Mouse (Mus musculus): ENCODE data around the gene Gm438. TPM values are rescaled to one million over a fixed set of nuclear protein-coding genes. Genes with fewer than 3 reads are reported as not detected.
"Not testable (repeated sequence)": the region's sequence is repeated elsewhere in the genome, so short reads cannot be mapped to it uniquely, and the experiment has no call there.

The Gm438 gene
- not detected in 2 replicates for polyA plus RNA-seq (2016; fragmentation: Nextera tagmentation; extraction: Ambion mirVana)

DNA sequence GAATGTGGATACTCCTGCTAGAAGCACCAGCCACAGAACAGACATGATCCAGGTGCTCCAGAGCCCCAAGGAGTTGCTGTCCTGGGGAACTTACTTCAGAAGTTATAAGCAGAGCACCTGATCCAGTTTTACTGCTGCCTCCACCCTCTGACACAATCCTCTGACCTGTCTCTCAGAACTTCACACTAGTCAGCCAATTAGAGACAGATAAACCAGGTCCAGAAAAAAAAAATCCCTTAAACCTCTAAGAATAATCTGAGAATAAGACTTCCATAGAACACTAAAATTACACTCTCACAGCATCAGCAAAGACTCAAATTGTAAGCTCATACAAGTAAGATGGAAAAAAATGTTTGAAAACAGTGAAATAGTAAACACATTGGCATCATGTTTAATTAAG is at the start of gene Gm438:
Gene Gm438, minus strand, starts transcription at position 101 of the 400 bp plus-strand sequence.
- H3K4me3 ChIP-seq = no peak within 1 kb of the TSS
- H3K36me3 ChIP-seq = no peaks in the 10 kb centered on the region
- no peaks in the 10 kb centered on the region for H3K4me1 ChIP-seq (replicated peaks)
- no peaks in the 10 kb centered on the region for H3K9me3 ChIP-seq
- H3K27me3 ChIP-seq (ENCODE audit: insufficient read depth, poor library complexity, severe bottlenecking) = no peaks in the 10 kb centered on the region
- DNase-seq (ENCODE audit: low spot score) = no peak
- no peak within 1 kb of the TSS for H3K27ac ChIP-seq

DNA sequence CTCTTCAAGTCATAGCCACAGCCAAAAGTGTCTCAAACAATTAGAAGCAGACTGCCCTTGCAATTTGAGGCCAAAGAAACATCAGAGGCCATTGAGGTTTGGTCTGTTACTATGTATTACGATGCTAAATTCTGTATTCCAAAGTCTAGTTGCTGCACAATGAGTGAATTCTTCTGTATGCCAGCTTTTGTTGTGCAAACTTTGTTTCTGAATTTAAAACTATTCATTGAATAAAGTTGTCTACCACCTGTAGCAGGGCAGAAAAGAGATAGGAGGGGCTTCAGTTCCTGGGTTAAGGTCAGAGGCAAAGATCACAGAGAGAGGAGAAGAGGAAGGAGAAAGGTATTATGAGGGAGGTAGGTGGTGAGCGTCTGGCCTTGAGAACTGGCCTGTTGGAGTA is 38.3 kb upstream of the Gm438 start:
- H3K4me1 ChIP-seq (replicated peaks) = no peaks in the 10 kb centered on the region
- no peak for DNase-seq (ENCODE audit: low spot score)
- WGBS = 71% methylated on average over 2 of the region's 2 CpGs
- H3K27me3 ChIP-seq (ENCODE audit: insufficient read depth, poor library complexity, severe bottlenecking) = no peaks in the 10 kb centered on the region
- no peaks in the 10 kb centered on the region for H3K36me3 ChIP-seq
- no peak overlapping the region for H3K27ac ChIP-seq
- H3K4me3 ChIP-seq = no peak overlapping the region
- H3K9me3 ChIP-seq = peaks cover 6% of the 10 kb centered on the region; the same call in 1 of the 2 replicates

DNA sequence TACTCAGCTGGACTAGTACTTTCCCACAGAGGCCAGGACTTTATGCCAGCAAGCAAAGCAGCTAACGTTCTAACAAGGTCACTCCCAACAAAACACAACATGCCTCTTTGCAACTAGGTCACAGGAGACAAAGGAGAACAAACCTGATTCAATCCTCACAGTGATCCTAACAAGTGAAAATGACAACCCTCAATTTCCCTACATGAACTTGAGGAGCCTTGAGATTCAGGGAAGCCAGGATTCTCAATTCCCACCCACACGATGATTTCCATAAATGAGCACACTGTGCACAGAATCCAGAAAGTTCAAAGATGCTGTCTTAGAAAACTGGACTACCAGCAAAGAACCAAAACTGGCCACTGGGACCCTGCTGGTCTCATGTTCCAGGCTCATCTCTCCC is 37.6 kb upstream of the Gm438 start:
- H3K27ac ChIP-seq = no peak overlapping the region
- H3K36me3 ChIP-seq = no peaks in the 10 kb centered on the region
- no peak overlapping the region for H3K4me3 ChIP-seq
- H3K27me3 ChIP-seq (ENCODE audit: insufficient read depth, poor library complexity, severe bottlenecking) = no peaks in the 10 kb centered on the region
- no peaks in the 10 kb centered on the region for H3K4me1 ChIP-seq (replicated peaks)
- DNase-seq (ENCODE audit: low spot score) = no peak
- 85% methylated on average over 2 of the region's 2 CpGs for WGBS
- peaks cover 6% of the 10 kb centered on the region; the same call in 1 of the 2 replicates for H3K9me3 ChIP-seq

DNA sequence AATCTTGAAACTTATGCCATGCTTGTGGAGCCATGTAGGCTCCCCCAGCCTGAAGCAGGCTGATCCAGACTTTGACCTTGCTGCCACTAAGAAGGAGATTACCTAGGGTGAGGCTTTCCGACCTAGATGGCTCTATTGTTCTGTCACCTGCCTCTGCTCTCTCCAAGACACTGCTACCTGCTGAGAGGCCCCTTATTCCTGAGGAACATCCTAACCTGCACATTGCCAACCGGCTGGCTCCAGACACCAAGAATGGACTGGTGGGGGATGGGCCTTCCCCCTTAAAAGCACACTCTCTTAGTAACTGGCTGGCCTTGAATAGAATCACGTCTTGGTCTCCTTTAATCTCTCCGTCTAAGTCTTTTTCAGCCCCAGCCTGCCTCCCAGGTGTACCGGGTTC is 20.8 kb upstream of the Gm438 start:
- H3K36me3 ChIP-seq; H3K4me3 ChIP-seq; H3K4me1 ChIP-seq (replicated peaks); H3K9me3 ChIP-seq; H3K27me3 ChIP-seq (ENCODE audit: insufficient read depth, poor library complexity, severe bottlenecking); DNase-seq (ENCODE audit: low spot score); H3K27ac ChIP-seq: not testable (repeated sequence)
- WGBS = 50% methylated on average over 5 of the region's 5 CpGs

DNA sequence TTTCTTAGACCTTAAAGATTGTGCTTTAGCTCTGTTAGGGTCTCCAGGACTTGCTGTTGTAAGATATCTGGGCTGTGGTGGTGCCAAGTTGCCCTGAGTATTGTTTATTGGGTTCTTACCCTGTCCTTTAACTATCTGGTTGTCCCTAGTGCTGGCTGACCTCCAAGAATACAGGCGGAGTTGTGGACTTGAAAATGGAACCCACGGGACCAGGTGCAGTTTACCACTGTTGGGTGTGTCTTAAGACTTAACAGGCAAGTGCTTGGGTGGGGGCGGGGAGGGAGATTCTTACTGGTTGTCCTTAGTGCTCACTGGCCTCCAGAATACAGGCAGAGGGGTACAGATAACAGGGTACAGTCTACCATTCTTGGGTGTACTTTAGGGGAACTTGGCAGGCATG is 17.2 kb upstream of the Gm438 start:
- Histone ChIP-seq H3K27me3 (ENCODE audit: insufficient read depth, poor library complexity, severe bottlenecking) (no peaks in the 10 kb centered on the region), H3K4me3 (no peak overlapping the region), H3K27ac (no peak overlapping the region), H3K36me3 (no peaks in the 10 kb centered on the region), H3K9me3 (no peaks in the 10 kb centered on the region), H3K4me1 (replicated peaks) (no peaks in the 10 kb centered on the region)
- 80% methylated on average over 3 of the region's 3 CpGs for WGBS
- DNase-seq (ENCODE audit: low spot score) = no peak

DNA sequence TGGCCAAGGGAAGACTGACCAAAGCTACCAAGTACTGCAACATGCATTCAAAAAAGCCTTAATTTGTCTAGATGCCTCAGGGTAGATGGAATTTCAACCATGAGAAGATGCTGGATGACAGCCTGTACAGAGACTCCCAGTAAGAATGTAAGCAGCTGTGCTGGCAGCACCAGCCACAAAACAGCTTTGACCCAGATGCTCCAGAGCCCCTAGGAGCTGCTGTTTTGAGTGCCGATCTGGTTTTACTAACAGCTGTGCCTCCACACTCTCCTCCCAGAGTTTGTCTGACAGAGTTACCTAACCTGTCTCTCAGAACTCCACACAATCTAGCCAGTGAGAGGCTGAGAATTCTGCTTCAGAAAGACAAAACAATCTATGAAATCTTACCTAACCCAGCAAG is 3.8 kb upstream of the Gm438 start:
- H3K27me3 ChIP-seq (ENCODE audit: insufficient read depth, poor library complexity, severe bottlenecking) = no peaks in the 10 kb centered on the region
- no peaks in the 10 kb centered on the region for H3K36me3 ChIP-seq
- DNase-seq (ENCODE audit: low spot score) = no peak
- no peaks in the 10 kb centered on the region for H3K9me3 ChIP-seq
- WGBS = 73% methylated on average over 1 of the region's 1 CpGs
- no peaks in the 10 kb centered on the region for H3K4me1 ChIP-seq (replicated peaks)
- H3K27ac ChIP-seq = no peak overlapping the region
- H3K4me3 ChIP-seq = no peak overlapping the region

DNA sequence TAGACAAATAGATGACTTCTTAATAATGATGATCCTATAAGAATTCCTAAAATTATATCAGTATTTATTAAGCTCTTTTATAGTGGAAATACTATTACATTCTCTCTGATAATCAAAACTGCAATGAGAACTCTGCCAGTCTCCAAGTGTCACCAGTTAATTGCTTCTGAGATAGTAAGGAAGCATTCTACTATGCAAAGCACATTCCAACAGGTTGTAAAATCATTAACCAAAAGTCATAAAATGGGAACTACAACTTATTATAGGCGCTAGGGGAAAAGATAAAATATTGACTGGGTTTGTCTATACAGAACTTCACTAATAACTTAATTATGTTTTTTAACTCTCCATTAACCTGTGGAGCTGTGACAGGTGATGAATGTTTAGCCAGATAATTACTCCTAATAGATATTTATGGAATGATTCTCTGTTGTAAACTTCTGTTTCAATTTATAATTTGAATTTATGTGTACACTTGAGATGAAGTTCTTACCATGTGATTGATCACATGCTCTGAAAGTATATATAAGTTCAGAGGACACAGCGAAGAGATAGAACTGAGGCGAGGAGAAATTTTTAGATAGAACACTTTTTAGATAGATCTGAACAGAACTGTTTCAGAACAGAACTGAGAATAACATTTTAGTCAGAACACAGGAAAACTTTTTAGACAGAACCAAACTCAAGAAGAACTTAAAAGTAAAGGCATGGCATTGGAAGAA is 3.7 kb downstream of the Gm438 start:
- 79% methylated on average over 3 of the region's 3 CpGs for WGBS
- Histone ChIP-seq H3K27ac (no peak overlapping the region), H3K4me3 (no peak overlapping the region), H3K36me3 (no peaks in the 10 kb centered on the region), H3K9me3 (no peaks in the 10 kb centered on the region), H3K27me3 (ENCODE audit: insufficient read depth, poor library complexity, severe bottlenecking) (no peaks in the 10 kb centered on the region), H3K4me1 (replicated peaks) (no peaks in the 10 kb centered on the region)
- DNase-seq (ENCODE audit: low spot score) = no peak

DNA sequence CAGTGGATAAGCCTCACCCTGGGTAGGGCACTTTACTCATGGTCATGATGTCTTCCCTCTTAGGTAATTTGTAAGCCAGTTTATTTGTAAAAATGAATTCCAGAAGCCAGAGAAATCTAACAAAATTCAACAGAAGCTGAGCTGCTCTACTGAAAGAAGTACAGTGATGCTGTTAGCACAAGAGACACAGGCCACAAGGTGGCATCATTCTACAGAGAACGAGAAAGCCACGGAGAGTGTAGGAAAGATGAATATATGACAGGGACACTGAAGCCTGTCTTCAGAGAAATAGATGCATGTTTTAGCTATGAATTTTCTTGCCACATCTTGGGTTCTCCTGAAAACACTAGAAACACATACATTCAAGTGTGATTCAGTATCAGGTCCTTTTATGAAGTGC is 20.7 kb downstream of the Gm438 start:
- WGBS = 44% methylated on average over 2 of the region's 2 CpGs
- DNase-seq (ENCODE audit: low spot score) = no peak

DNA sequence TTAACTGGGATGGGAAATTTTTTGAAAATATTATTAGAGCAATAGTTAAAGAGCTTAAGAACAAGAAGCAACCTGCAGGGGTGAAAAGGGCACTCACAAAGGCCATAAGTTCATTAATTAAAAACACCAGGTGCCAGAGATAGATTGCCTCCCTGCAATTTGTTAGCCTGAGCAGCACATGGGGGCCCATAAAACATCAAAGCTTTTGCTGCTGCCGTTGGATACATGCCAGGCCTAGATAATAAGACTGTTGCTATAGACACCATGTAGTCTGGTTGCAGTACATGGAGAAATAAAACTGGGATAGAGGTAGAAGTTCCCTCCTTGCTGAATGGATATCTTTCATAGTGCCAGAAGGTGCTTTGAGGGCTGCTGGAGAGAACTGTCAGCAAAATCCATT is 37.2 kb downstream of the Gm438 start:
- Histone ChIP-seq H3K36me3 (no peaks in the 10 kb centered on the region), H3K27ac (no peak overlapping the region), H3K27me3 (ENCODE audit: insufficient read depth, poor library complexity, severe bottlenecking) (no peaks in the 10 kb centered on the region), H3K9me3 (0 out of 2 replicates have a peak, but pooled peaks cover 5% of the 10 kb centered on the region), H3K4me3 (no peak overlapping the region), H3K4me1 (replicated peaks) (no peaks in the 10 kb centered on the region)
- WGBS = 54% methylated on average over 1 of the region's 1 CpGs
- DNase-seq (ENCODE audit: low spot score) = no peak

More for the DNA sequence above, 20.7 kb downstream of the Gm438 start:
- H3K27me3 ChIP-seq (ENCODE audit: insufficient read depth, poor library complexity, severe bottlenecking) = no peaks in the 10 kb centered on the region
- no peaks in the 10 kb centered on the region for H3K9me3 ChIP-seq
- H3K36me3 ChIP-seq = no peaks in the 10 kb centered on the region
- H3K4me3 ChIP-seq = no peak overlapping the region
- no peaks in the 10 kb centered on the region for H3K4me1 ChIP-seq (replicated peaks)
- no peak overlapping the region for H3K27ac ChIP-seq

Other genes with a start within 250 kb of the Gm438 start
- gene Gm13124, start 221.4 kb downstream of the Gm438 start, polyA plus RNA-seq (2016; fragmentation: Nextera tagmentation; extraction: Ambion mirVana) = not detected in 2 replicates
- not detected in 2 replicates for gene Aadacl4, start 172.9 kb downstream of the Gm438 start, polyA plus RNA-seq (2016; fragmentation: Nextera tagmentation; extraction: Ambion mirVana)
- gene Gm436, start 100.2 kb downstream of the Gm438 start, polyA plus RNA-seq (2016; fragmentation: Nextera tagmentation; extraction: Ambion mirVana) = not detected in 2 replicates
- not detected in 2 replicates for gene Gm13178, start 65.2 kb downstream of the Gm438 start, polyA plus RNA-seq (2016; fragmentation: Nextera tagmentation; extraction: Ambion mirVana)
- gene Dhrs3, start 106.2 kb upstream of the Gm438 start, polyA plus RNA-seq (2016; fragmentation: Nextera tagmentation; extraction: Ambion mirVana) = 11.7 and 11.8 TPM in 2 replicates

Measured in hindbrain, embryonic 10.5 days (tissue).